Mouse (Mus musculus) embryonic stem cell, embryonic (primary cell): ENCODE measurements around the gene Trappc1.

ENCODE experiments used
- CTCF ChIA-PET, 4 experiments: fragments of 300-600 bp in 2 of 4; fragments of 350-600 bp in 2 of 4; sonication (Branson Sonifier 250); formaldehyde crosslinking; loops; one replicate each; lab custom pipeline; 2022; ENCODE audit warnings: inconsistent platforms in 2 of 4; lab: Charles Lee
- POLR2A ChIA-PET, 4 experiments: fragments of 300-600 bp in 2 of 4; fragments of 350-600 bp in 2 of 4; sonication (Branson Sonifier 250); formaldehyde crosslinking; loops; one replicate each; lab custom pipeline; 2022; ENCODE audit warnings: antibody characterized with exemption in 4 of 4, inconsistent platforms in 1 of 4; lab: Charles Lee

Gene Trappc1

GRCm38 (mm10) chr11:69356544-69356943 is 32.8 kb downstream of the Trappc1 start:
- ChIA-PET POLR2A (interaction anchor here in 2 of 4 experiments (1.2 to 1.8 kb wide), 4 partner anchors 9 to 33 kb away, joined by 3 to 6 read pairs (median 4); partner anchors contain the start of genes Cntrob (in 1 of the 2), Kcnab3 (in 1 of the 2) and Trappc1 (in 1 of the 2)), CTCF (no interaction called here)

- CTCF ChIA-PET = no interaction called here
- POLR2A ChIA-PET = interaction anchor here in 3 of 4 experiments (0.8 to 1.5 kb wide), 6 partner anchors 11 to 37 kb away, joined by 3 to 5 read pairs (median 3); partner anchors contain the start of genes Cntrob (in 1 of the 3), Cyb5d1 (in 1 of the 3), Kcnab3 (in 1 of the 3) and Naa38 (in 1 of the 3)
Measured at GRCm38 (mm10) chr11:69357690-69358089, 33.9 kb downstream of the Trappc1 start.

- ChIA-PET POLR2A (interaction anchor here in 3 of 4 experiments (0.7 to 1.6 kb wide), 4 partner anchors 21 to 115 kb away, joined by 3 to 5 read pairs (median 4); partner anchors contain the start of gene Kcnab3 (in 1 of the 3)), CTCF (interaction anchor here in 3 of 4 experiments (0.5 to 1.7 kb wide), 5 partner anchors 10 to 271 kb away, joined by 3 to 6 read pairs (median 3); partner anchors contain the start of gene Fxr2 (in 1 of the 3))
Measured at GRCm38 (mm10) chr11:69362021-69362420, 38.2 kb downstream of the Trappc1 start.

DNA sequence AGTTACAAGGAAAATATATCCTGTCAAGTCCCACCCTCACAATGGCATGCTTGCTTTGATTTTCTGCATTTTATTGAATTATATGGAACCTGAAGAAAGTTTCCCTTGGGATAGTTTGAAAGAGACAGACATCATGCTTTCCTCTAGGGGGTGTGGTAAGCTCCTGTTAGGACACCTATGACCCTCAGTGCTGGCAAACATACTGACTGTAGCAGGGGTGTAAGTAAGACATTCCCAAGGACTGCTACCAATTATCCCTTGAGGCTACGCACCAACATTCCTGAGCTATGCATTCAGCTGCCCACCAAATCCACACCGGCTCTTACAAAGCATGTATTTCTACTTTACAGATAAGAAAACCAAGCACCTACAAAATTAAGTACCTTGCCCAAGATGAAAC is 38.7 kb downstream of the Trappc1 start:
- CTCF ChIA-PET = interaction anchor here in 3 of 4 experiments (0.5 to 1.7 kb wide), 6 partner anchors 10 to 270 kb away, joined by 3 to 6 read pairs (median 3); partner anchors contain the start of gene Fxr2 (in 1 of the 3)
- POLR2A ChIA-PET = interaction anchor here in 3 of 4 experiments (0.8 to 1.6 kb wide), 6 partner anchors 16 to 94 kb away, joined by 3 to 4 read pairs (median 3); partner anchors contain the start of genes Cntrob (in 1 of the 3), Kcnab3 (in 1 of the 3) and Trappc1 (in 1 of the 3)

GRCm38 (mm10) chr11:69364376-69364775 is 40.6 kb downstream of the Trappc1 start:
- ChIA-PET POLR2A (interaction anchor here in 2 of 4 experiments (1.2 to 2.2 kb wide), 3 partner anchors 15 to 18 kb away, joined by 3 to 5 read pairs (median 3); no protein-coding TSS in a partner anchor), CTCF (interaction anchor here in 1 of 4 experiments (1.0 to 1.3 kb wide), 2 partner anchors 8 to 95 kb away, joined by 3 read pairs; no protein-coding TSS in a partner anchor)

DNA sequence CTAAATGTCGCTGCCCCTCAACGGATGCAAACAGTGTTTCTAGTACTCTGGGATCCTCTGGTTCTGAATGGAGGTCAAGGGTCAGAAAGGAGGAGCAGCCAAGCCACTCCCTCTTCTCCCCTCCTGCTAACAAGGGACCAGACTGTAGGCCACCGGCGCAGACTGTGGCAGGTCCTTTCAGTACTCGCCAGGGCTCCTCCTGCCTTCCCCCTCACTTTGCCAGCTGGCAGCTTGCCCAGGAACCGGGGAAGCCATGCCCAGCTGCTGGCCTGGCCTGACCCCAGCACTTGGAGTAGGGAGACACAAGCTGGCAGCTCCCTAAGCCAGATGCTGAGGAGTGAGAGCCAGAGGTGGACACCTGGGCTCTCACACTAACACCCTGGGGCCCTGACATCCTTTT is 41.1 kb downstream of the Trappc1 start:
- ChIA-PET POLR2A (interaction anchor here in 2 of 4 experiments (1.2 to 2.2 kb wide), 3 partner anchors 15 to 18 kb away, joined by 3 to 5 read pairs (median 3); no protein-coding TSS in a partner anchor), CTCF (interaction anchor here in 2 of 4 experiments (0.5 to 1.3 kb wide), 2 partner anchors 96 to 187 kb away, joined by 3 read pairs; no protein-coding TSS in a partner anchor)

- POLR2A ChIA-PET = interaction anchor here in 2 of 4 experiments (1.2 to 2.2 kb wide), 3 partner anchors 16 to 54 kb away, joined by 3 to 5 read pairs (median 4); no protein-coding TSS in a partner anchor
- CTCF ChIA-PET = interaction anchor here in 2 of 4 experiments (0.7 to 1.3 kb wide), 2 partner anchors 96 to 109 kb away, joined by 3 to 4 read pairs; no protein-coding TSS in a partner anchor
Measured at GRCm38 (mm10) chr11:69365722-69366121, 41.9 kb downstream of the Trappc1 start.

DNA sequence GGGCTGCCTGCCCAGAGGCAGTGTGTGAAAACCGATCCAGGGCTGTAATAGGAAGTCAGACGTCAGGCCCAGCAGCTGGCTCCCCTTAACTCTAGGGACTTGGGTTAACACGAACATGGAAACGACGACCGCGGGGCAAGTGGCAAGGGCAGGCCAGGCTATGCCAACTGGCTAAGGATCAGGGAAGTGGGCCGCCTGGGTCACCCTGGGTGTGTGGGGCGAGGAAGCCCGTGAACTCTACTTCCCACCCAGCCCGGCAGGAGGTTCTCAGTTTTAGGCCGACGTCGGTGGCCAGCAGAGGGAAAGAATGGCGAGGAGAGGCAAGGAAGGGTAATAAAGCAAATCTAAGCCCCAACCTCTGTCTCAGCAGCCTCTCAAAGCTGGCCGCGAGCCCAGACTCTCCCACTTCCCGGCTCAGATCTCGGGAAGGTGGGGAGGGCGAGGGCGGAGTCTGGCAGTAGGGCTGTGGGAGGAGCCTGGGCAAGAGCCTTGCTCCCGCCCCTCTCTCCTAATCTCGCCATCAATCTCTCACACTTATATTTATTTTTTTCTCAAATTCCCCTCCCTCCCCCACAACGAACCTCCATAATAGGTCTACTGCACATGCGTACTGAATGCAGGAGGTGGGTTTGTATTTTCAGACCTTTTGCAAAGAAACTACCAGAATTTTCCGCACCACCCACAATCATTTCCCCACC is 42.5 kb downstream of the Trappc1 start:
- POLR2A ChIA-PET = interaction anchor here in 2 of 4 experiments (0.6 to 3.5 kb wide), 10 partner anchors 9 to 216 kb away, joined by 3 to 28 read pairs (median 4); partner anchors contain the start of genes Kcnab3 (in 2 of the 2), Cntrob (in 1 of the 2) and Trappc1 (in 1 of the 2)

DNA sequence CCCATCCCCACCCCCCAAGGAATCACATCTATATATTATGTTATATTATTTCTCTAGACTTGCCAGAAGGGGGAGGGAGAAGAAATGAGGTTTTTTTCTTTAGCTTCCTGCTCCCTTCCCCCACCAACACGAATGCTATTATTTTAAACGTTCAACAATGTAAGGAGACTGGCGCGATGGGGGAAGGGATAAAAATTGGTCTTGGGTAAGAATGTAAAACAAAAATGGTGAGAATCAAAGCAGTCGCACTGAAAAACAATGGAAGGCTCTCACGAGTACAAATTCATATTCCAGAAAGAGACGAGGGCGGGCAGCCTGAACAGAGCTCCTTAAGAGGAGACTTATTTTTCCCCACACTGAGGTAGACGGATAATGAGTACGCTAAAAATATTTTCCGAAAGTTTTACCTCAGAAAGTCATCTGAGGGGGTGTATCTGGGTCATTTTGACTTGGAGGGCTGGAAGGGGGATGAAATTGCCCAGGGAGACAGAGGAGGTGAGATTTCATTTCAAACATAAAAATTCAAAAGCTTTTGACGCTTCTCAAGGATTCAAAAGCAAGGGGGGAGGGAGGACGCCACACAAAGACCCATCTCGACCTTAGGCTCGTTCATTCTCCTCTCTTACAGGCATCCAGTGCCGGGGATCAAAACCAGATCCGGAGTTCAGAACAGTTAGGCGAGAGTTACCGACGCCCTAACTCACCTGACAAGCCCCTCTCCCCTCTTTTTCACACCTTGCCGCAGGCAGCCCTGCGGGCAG is 43.3 kb downstream of the Trappc1 start:
- ChIA-PET POLR2A (interaction anchor here in 2 of 4 experiments (0.6 to 3.5 kb wide), 14 partner anchors 9 to 215 kb away, joined by 3 to 28 read pairs (median 4); partner anchors contain the start of genes Cntrob (in 2 of the 2), Kcnab3 (in 2 of the 2) and Trappc1 (in 2 of the 2)), CTCF (interaction anchor here in 1 of 4 experiments (0.5 to 0.7 kb wide), 3 partner anchors 71 to 362 kb away, joined by 3 to 4 read pairs (median 4); no protein-coding TSS in a partner anchor)

More for the DNA sequence above, 42.5 kb downstream of the Trappc1 start:
- CTCF ChIA-PET = interaction anchor here in 1 of 4 experiments (0.6 to 0.7 kb wide), 3 partner anchors 104 to 363 kb away, joined by 4 read pairs; no protein-coding TSS in a partner anchor

DNA sequence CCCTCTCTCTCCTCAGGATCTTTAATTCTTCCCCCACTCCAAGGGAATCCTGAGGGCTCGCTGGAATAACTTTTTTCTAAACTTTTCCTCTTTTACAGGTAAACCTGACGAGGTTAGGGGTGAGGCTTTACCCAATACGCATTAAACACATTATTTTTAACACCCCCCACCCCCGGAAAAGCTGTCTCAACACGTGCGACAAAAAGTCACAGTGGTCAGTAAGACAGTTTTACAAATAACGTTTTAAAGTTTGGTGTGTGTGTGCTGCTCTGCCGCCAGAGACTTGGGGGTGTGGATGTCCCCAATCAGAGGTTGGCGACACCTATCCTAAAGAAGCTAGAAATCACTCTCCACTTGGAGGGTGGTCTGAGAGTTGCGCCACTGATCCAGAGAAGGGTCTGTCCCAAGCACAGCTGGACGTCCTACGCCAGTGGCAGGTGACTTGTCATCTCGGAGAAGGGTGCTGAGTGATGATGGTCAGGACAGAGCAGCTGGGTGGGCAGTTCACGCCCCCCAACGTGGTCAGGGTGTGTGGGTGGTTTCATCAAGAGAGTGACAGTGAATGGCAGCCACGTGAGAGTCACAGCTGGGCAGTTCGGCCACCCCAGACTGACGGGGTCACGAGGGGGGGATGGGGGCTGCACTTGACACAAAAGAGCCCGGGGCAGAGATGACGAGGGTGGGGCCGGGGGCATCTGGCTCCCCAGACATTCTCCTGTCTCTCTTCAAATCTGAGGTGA is 44.0 kb downstream of the Trappc1 start:
- POLR2A ChIA-PET = interaction anchor here in 3 of 4 experiments (0.6 to 3.5 kb wide), 14 partner anchors 10 to 266 kb away, joined by 3 to 28 read pairs (median 4); partner anchors contain the start of genes Cntrob (in 2 of the 3), Kcnab3 (in 2 of the 3) and Trappc1 (in 2 of the 3)
- CTCF ChIA-PET = interaction anchor here in 3 of 4 experiments (0.5 to 0.7 kb wide), 5 partner anchors 65 to 102 kb away, joined by 3 to 6 read pairs (median 3); no protein-coding TSS in a partner anchor

DNA sequence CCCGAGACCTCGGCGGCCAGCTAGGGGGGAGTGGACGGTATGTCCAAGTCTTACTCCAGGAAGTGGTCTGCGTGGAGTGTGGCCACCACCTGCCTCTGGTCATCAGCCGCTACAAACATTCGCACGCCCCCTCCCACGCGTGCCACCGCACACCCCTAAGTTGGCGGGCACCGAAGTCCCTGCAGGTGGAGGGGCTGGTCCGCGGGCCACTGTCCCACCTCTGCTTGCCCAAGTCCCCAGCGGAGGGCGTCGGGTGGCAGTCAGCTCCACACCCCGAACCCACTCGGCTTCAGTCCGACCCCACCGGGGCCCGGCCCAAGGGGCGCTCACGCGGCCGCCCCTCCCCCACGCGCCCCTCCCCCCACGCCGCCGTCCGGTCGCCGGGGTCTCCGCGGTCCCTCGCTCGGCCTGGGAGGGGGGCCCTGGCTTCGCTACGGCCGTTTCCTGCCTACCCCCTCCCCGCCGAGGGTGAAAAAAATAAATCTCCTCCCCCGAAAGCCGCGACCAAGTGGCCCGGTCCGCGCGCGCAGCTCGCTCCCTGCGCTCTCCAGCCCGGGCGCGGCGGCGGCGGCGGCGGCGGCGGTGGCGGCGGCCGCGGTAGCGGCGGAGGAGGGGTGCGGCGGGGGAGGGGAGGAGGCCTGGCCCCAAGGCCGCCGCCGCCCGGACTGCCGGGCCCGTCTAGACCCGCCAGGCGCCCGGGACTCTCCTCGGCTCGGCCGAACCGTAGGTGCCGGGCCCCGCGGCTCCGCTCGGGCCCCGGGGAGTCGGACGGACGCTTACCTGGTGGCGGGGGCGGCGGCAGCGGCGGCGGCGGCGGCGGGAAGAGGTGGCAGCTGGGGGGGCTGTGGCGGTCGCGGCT is 44.8 kb downstream of the Trappc1 start:
- CTCF ChIA-PET = interaction anchor here in 3 of 4 experiments (0.6 to 0.7 kb wide), 7 partner anchors 64 to 946 kb away, joined by 3 to 6 read pairs (median 3); no protein-coding TSS in a partner anchor
- POLR2A ChIA-PET = interaction anchor here (0.6 to 3.5 kb wide), 17 partner anchors 11 to 470 kb away, joined by 3 to 28 read pairs (median 3); partner anchors contain the start of genes Cntrob (in 3 of the 4), Trappc1 (in 3 of the 4), Cyb5d1 (in 1 of the 4) and Kcnab3 (in 1 of the 4)

DNA sequence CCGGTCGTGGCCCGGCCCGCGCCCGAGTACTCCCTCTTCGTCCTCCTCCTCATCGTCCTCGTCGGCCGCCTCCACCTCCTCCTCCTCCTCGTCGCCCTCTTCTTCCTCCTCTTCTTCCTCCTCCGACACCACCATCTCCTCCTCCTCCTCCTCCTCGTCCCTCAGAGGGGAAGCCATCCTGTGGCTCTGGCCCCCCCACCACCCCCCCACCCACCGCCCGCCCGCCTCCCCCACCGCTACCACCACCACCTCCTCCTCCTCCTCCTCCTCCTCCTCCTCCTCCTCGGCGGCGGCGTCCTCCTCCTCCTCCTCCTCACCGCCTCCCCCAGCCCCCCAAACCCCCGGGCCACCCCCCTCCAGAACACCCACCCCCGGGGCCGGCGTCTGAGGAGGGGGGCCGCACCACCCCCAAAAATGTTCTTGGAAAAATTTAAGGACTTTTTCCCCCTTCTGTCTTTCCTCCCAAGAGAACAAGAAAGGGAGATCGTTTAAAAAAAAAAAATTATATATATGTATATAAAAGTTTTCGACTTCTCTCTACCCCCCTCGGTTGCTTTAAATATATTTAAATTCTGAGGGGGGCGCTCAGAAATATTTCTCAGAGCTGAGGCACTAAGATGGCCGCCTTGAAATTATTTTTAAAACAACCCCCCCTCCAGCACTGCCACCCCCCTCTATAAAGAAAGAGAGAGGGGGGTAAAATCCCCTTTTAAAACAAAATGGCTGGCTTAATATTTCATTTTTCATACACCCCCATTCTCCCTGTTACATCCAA is 45.6 kb downstream of the Trappc1 start, which contains the start of gene Chd3:
Gene Chd3 (minus strand): TSS at position 192 of the 775 bp plus-strand sequence.
- POLR2A ChIA-PET = interaction anchor here (0.5 to 3.5 kb wide), 18 partner anchors 9 to 469 kb away, joined by 3 to 28 read pairs (median 3); partner anchors contain the start of genes Cntrob (in 2 of the 4), Kcnab3 (in 2 of the 4), Trappc1 (in 2 of the 4) and Cyb5d1 (in 1 of the 4)
- CTCF ChIA-PET = interaction anchor here (0.6 to 0.7 kb wide), 6 partner anchors 206 to 945 kb away, joined by 3 to 4 read pairs (median 3); no protein-coding TSS in a partner anchor

GRCm38 (mm10) chr11:69369990-69370816 is 46.4 kb downstream of the Trappc1 start:
- CTCF ChIA-PET = interaction anchor here in 3 of 4 experiments (0.6 to 0.7 kb wide), 4 partner anchors 71 to 384 kb away, joined by 3 to 12 read pairs (median 6); no protein-coding TSS in a partner anchor
- POLR2A ChIA-PET = interaction anchor here (0.5 to 1.2 kb wide), 13 partner anchors 10 to 679 kb away, joined by 3 to 6 read pairs (median 3); partner anchors contain the start of genes Cntrob (in 1 of the 4), Cyb5d1 (in 1 of the 4), Kcnab3 (in 1 of the 4) and Trappc1 (in 1 of the 4)
